Mouse (Mus musculus) midbrain, embryonic 14.5 days (tissue): ENCODE measurements at regions not wholly inside any gene's neighbourhood (a gene's known extent, or its start where the extent isn't known, plus 50 kb on each side); places are given as distances from the start of the nearest gene placed in this dataset.
A peak's percentile ranks its signal among the peaks of the same experiment; 100 is the strongest.

Experiments
- ATAC-seq: fragments of 200-750 bp; cut with Nextera tagmentation; 2 replicates; pipeline ENCODE4 v1.8.0; 2017; ENCODE audit warnings: moderate number of reproducible peaks, moderate library complexity; ENCODE audit not compliant: low FRiP score, low TSS enrichment
- DNase-seq: peaks from one replicate; pipeline ENCODE4 v3.0.0-alpha.2; 2015
- H3K27ac ChIP-seq: fragments of 300-500 bp; sonication (generic); replicated peaks from 2 replicates; pipeline ENCODE4 v1.5.1; 2014; ENCODE audit warnings: mild to moderate bottlenecking, low read depth, low read length, moderate library complexity
- H3K27me3 ChIP-seq: fragments of 300-500 bp; sonication (generic); 2 replicates; pipeline ENCODE4 v1.6.1; 2014; ENCODE audit warnings: low read length, control low read depth, mixed read lengths; ENCODE audit not compliant: control insufficient read depth, insufficient read depth
- H3K36me3 ChIP-seq: fragments of 300-500 bp; sonication (generic); 2 replicates; pipeline ENCODE4 v1.6.1; 2014; ENCODE audit warnings: low read length, control low read depth; ENCODE audit not compliant: control insufficient read depth, insufficient read depth
- H3K4me1 ChIP-seq: fragments of 300-500 bp; sonication (generic); 2 replicates; pipeline ENCODE4 v1.6.1; 2014; ENCODE audit warnings: mild to moderate bottlenecking, antibody characterized with exemption, low read length, control low read depth; ENCODE audit not compliant: control insufficient read depth, insufficient read depth
- H3K4me2 ChIP-seq: fragments of 300-500 bp; sonication (generic); 2 replicates; pipeline ENCODE4 v1.6.1; 2014; ENCODE audit warnings: mild to moderate bottlenecking, low read length, moderate library complexity
- H3K4me3 ChIP-seq: fragments of 300-500 bp; sonication (generic); replicated peaks from 2 replicates; pipeline ENCODE4 v1.5.1; 2014; ENCODE audit warnings: low read depth, low read length
- H3K9ac ChIP-seq: fragments of 300-500 bp; sonication (generic); replicated peaks from 2 replicates; pipeline ENCODE4 v1.6.1; 2014; ENCODE audit warnings: mild to moderate bottlenecking, low read length, moderate library complexity
- H3K9me3 ChIP-seq: fragments of 300-500 bp; sonication (generic); 2 replicates; pipeline ENCODE4 v1.6.1; 2016; ENCODE audit warnings: low read length, control low read depth, mixed read lengths; ENCODE audit not compliant: control insufficient read depth
- WGBS: fragments of 180-500 bp; shearing (Covaris S2); extraction: QIAGEN DNeasy Blood & Tissue Kit; methylation state at CpG from one replicate; pipeline ENCODE4 v1.1.7; 2014; 5-methylcytosine and 5-hydroxymethylcytosine counted together

DNA sequence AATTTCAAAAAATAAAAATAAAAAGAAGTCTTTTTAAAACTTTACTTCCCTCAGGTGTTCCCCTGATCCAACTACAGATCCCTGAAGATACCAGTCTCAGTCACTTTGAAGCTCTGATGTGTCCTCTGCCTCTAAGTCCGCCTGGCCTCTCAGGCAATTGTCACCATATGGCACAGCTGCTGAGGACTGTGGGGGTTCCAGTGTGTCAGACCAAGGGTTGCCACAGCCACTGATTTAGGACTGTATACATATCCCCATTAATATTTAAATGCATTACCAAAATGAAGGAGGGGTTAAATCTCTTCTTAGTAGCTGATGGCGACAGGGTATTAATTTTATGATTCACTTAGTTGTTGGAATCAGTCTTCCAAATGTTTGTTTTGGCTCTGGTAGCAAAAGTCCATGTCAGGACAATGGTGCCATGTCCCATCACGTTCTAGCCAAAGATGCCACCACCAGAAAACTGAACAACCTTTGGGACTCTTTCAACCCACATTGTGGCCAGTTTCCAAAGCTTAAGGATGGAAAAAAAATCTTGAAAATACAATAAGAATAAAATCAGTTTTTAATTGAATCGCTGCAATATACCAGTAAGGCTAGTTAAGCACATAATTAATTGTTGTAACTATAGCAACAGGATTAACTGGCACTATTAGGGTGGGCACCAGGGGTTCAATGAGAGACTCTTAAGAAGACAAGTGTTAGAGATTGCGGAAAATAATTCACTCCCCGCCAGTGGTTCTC is 62.5 kb downstream of the Arrdc4 start:
- ATAC-seq, result no peak

DNA sequence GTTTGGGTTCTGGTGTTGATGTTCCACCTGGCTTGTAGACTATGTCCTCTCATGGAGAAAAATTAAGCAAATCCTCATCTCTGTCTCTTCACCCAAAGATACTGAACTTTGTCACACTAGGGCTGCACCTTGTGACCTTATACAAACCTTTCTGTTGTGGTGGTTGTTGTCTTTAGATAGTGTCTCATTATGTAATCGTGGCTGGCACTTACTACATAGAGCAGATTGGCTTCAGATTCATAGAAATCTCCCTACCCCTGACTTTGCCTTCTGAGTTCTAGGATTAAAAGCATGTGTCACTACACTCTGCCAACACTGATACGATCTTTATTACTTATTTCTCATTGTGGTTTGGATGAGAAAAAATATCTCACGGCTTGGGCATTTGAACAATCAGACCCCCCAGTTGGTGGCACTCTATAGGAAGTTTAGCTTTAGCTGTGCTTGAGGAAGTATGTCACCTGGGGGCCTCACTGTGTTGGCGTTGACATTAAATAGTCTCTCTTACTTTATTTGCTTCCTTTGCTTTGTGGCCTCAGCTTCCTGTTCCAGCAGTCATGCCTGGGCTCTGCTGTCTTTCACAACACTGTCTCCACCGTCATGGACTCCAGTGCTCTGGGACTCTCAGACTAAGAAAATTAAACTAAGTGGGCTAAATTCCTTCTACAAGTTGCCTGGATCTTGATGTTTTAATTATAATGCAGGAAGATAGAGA is 66.0 kb downstream of the Arrdc4 start:
- WGBS, result 82% methylated on average over 5 of the region's 5 CpGs
- no peak for ATAC-seq

More for the DNA sequence above, 62.5 kb downstream of the Arrdc4 start:
- Histone ChIP-seq H3K36me3 (no peaks in the 10 kb centered on the region), H3K27me3 (no peaks in the 10 kb centered on the region), H3K4me3 (no peak overlapping the region), H3K27ac (no peak overlapping the region), H3K4me2 (no peak overlapping the region), H3K9me3 (no peaks in the 10 kb centered on the region), H3K4me1 (no peaks in the 10 kb centered on the region), H3K9ac (no peak overlapping the region)
- WGBS, result 51% methylated on average over 6 of the region's 6 CpGs
- peak; percentile 51 for DNase-seq

DNA sequence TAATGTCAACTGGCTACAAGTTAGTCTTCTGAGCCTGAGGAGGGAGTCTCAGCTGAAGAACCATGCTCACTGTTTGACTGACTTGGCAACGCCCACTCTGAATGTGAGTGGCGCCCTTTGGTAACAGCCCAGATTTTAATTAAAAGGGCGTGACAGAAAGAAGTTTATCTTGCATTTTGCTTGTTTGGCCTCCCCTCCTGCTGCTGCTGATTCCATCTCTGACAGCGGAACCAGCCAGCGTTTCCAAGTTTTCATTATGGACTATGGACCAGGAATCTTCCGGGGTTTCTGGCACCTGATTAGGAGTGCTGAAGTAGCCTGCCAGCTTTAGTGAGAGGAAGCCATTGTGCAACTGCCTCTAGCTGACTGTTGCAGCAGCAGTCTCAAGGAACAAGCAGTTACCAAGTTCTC is 66.7 kb downstream of the Arrdc4 start:
- H3K4me2 ChIP-seq, result 0 out of 2 replicates have a peak overlapping the region, but pooled peaks have one; percentile 10

More for the DNA sequence above, 66.0 kb downstream of the Arrdc4 start:
- H3K9ac ChIP-seq, result no peak overlapping the region
- H3K9me3 ChIP-seq, result no peaks in the 10 kb centered on the region
- H3K27ac ChIP-seq, result no peak overlapping the region
- no peaks in the 10 kb centered on the region for H3K36me3 ChIP-seq
- no peak overlapping the region for H3K4me3 ChIP-seq
- no peaks in the 10 kb centered on the region for H3K27me3 ChIP-seq
- DNase-seq, result no peak
- H3K4me1 ChIP-seq, result no peaks in the 10 kb centered on the region
- H3K4me2 ChIP-seq, result no peak overlapping the region

DNA sequence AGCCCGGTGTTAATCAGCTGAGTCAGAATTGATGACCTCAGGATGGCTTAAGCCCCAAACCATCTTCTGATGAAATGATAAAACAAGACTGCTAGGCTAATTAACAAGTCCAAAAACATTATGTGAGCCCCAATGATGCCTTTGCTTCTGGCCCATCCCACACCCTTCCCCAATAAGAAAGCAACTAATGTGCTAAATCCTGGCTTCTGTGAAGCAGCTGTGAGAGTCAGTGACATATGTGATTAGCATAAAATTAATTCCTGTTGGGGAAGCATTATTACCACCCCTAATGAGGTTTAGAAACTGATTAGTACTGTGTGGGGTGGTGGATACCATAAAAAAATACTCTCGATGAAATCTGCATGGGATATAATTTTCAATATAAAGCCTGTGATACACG is 69.3 kb downstream of the Arrdc4 start:
- Histone ChIP-seq H3K4me3 (no peak overlapping the region), H3K9me3 (no peaks in the 10 kb centered on the region), H3K36me3 (no peaks in the 10 kb centered on the region), H3K4me1 (no peaks in the 10 kb centered on the region), H3K27ac (0 out of 2 replicates have a peak overlapping the region, but pooled peaks have one; percentile 37), H3K27me3 (no peaks in the 10 kb centered on the region), H3K9ac (no peak overlapping the region), H3K4me2 (no peak overlapping the region)
- 73% methylated on average over 3 of the region's 3 CpGs for WGBS
- no peak for ATAC-seq
- no peak for DNase-seq

More for the DNA sequence above, 66.7 kb downstream of the Arrdc4 start:
- DNase-seq, result peak; percentile 11
- no peaks in the 10 kb centered on the region for H3K9me3 ChIP-seq
- no peak overlapping the region for H3K27ac ChIP-seq
- no peaks in the 10 kb centered on the region for H3K4me1 ChIP-seq
- H3K4me3 ChIP-seq, result no peak overlapping the region
- H3K36me3 ChIP-seq, result no peaks in the 10 kb centered on the region
- 37% methylated on average over 6 of the region's 6 CpGs for WGBS
- no peak overlapping the region for H3K9ac ChIP-seq
- ATAC-seq, result no peak
- no peaks in the 10 kb centered on the region for H3K27me3 ChIP-seq

DNA sequence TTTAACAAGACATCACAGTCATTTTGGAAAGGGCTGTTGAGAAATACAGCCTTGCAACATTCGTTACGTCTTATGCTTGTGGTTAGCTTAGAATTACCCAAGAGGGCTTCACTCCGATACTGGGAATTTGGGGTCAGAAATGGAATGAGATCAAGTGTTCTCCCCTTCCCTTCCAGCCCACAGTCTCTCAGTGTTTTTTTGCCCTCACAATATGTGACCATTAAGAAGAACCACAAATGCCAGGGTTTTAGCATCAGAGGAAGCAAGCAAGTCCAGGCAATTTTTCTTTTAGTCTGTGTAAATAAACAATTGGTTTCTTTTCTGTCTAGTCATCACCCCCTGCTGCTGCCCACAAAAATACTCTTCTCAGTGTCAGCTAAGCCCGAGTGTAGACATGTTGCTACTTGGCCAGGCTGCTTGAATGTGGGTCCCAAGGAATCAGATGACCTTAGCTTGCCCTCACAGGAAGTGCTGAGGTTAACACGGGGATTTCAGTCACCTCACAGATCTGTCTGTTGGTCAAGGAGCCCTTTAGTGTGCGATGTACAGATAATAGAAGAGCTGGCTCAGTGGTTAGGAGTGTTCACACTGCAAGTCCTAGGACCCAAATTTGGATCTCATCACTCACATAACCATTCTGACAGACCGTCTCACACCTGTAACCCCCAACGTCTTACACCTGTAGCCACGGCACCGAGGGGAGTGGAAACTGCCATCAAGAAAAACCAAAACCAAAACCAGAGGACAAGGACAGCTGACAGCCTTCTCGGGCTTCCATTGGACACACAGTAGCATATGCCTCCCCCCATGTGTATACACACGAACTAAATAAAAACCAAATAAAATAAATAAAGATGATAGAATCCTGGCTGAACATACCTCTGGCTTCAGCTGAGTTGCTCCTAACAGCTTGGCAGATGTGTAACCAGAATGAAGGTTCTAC is 81.0 kb downstream of the Arrdc4 start:
- H3K4me1 ChIP-seq, result no peaks in the 10 kb centered on the region
- no peaks in the 10 kb centered on the region for H3K27me3 ChIP-seq
- no peak overlapping the region for H3K4me3 ChIP-seq
- WGBS, result 71% methylated on average over 12 of the region's 12 CpGs
- no peak overlapping the region for H3K9ac ChIP-seq
- H3K4me2 ChIP-seq, result no peak overlapping the region
- H3K9me3 ChIP-seq, result no peaks in the 10 kb centered on the region
- no peak for DNase-seq
- H3K36me3 ChIP-seq, result no peaks in the 10 kb centered on the region
- no peak overlapping the region for H3K27ac ChIP-seq
- no peak for ATAC-seq

- no peaks in the 10 kb centered on the region for H3K36me3 ChIP-seq
- no peaks in the 10 kb centered on the region for H3K4me1 ChIP-seq
- H3K9me3 ChIP-seq, result no peaks in the 10 kb centered on the region
- no peaks in the 10 kb centered on the region for H3K27me3 ChIP-seq
- DNase-seq, result peak; percentile 16
- WGBS, result 63% methylated on average over 4 of the region's 4 CpGs
- no peak overlapping the region for H3K4me2 ChIP-seq
- no peak overlapping the region for H3K27ac ChIP-seq
- no peak overlapping the region for H3K9ac ChIP-seq
- ATAC-seq, result no peak
- H3K4me3 ChIP-seq, result no peak overlapping the region
These were observed 81.8 kb downstream of the Arrdc4 start for GRCm38 (mm10) chr7:68667215-68667614.

- H3K4me3 ChIP-seq, result no peak overlapping the region
- no peak overlapping the region for H3K27ac ChIP-seq
- ATAC-seq (no peak), DNase-seq (no peak)
- H3K4me2 ChIP-seq, result no peak overlapping the region
- no peaks in the 10 kb centered on the region for H3K27me3 ChIP-seq
- no peak overlapping the region for H3K9ac ChIP-seq
- H3K4me1 ChIP-seq, result no peaks in the 10 kb centered on the region
- H3K9me3 ChIP-seq, result no peaks in the 10 kb centered on the region
- no peaks in the 10 kb centered on the region for H3K36me3 ChIP-seq
These were observed 92.7 kb downstream of the Arrdc4 start for GRCm38 (mm10) chr7:68656354-68656753.

- ATAC-seq, result no peak
- Histone ChIP-seq H3K9me3 (no peaks in the 10 kb centered on the region), H3K4me3 (no peak overlapping the region), H3K27me3 (no peaks in the 10 kb centered on the region), H3K36me3 (no peaks in the 10 kb centered on the region), H3K9ac (no peak overlapping the region), H3K4me2 (no peak overlapping the region), H3K27ac (no peak overlapping the region), H3K4me1 (no peaks in the 10 kb centered on the region)
- no peak for DNase-seq
- WGBS, result 67% methylated on average over 1 of the region's 1 CpGs
These were observed 95.5 kb downstream of the Arrdc4 start for GRCm38 (mm10) chr7:68653534-68653933.
